Mouse (Mus musculus) stomach, embryonic 14.5 days (tissue): ENCODE data around the gene Myo10. TPM values are rescaled to one million over a fixed set of nuclear protein-coding genes. Genes with fewer than 3 reads are reported as not detected.

Source experiments
- ATAC-seq: fragments of 200-750 bp; cut with Nextera tagmentation; 2 replicates; pipeline ENCODE4 v1.8.0; 2017; ENCODE audit warnings: low read depth, moderate TSS enrichment; ENCODE audit not compliant: insufficient number of reproducible peaks, insufficient read depth, low FRiP score
- H3K27ac ChIP-seq: fragments of 300-500 bp; sonication (generic); 2 replicates; pipeline ENCODE4 v1.5.1; 2014; ENCODE audit warnings: mild to moderate bottlenecking, low read length, moderate library complexity, mixed read lengths
- H3K27me3 ChIP-seq: fragments of 300-500 bp; sonication (generic); 2 replicates; pipeline ENCODE4 v1.6.1; 2014; ENCODE audit warnings: low read length, control low read depth, mixed read lengths; ENCODE audit not compliant: control insufficient read depth, insufficient read depth
- H3K36me3 ChIP-seq: fragments of 300-500 bp; sonication (generic); 2 replicates; pipeline ENCODE4 v1.6.1; 2014; ENCODE audit warnings: mild to moderate bottlenecking, control low read depth, low read length, moderate library complexity, mixed read lengths; ENCODE audit not compliant: control insufficient read depth, insufficient read depth
- H3K4me1 ChIP-seq: fragments of 300-500 bp; sonication (generic); 2 replicates; pipeline ENCODE4 v1.6.1; 2014; ENCODE audit warnings: low read length, control low read depth, mixed read lengths; ENCODE audit not compliant: control insufficient read depth, insufficient read depth
- H3K4me2 ChIP-seq: fragments of 300-500 bp; sonication (generic); replicated peaks from 2 replicates; pipeline ENCODE4 v1.6.1; 2014; ENCODE audit warnings: low read depth, low read length, control low read depth
- H3K4me3 ChIP-seq: fragments of 300-500 bp; sonication (generic); 2 replicates; pipeline ENCODE4 v1.5.1; 2014; ENCODE audit warnings: low read depth, low read length, control low read depth
- H3K9ac ChIP-seq: fragments of 300-500 bp; sonication (generic); replicated peaks from 2 replicates; pipeline ENCODE4 v1.6.1; 2014; ENCODE audit warnings: low read depth, mild to moderate bottlenecking, control low read depth, low read length, moderate library complexity, mixed read lengths
- H3K9me3 ChIP-seq: fragments of 300-500 bp; sonication (generic); 2 replicates; pipeline ENCODE4 v1.6.1; 2016; ENCODE audit warnings: low read depth, low read length, control low read depth; ENCODE audit not compliant: control insufficient read depth
- WGBS: fragments of 180-500 bp; shearing (Covaris S2); extraction: QIAGEN DNeasy Blood & Tissue Kit; methylation state at CpG from one replicate; pipeline ENCODE4 v1.1.7; 2014; 5-methylcytosine and 5-hydroxymethylcytosine counted together
- polyA plus RNA-seq: library from polyadenylated mRNA; unstranded; fragments of >200 nt; fragmentation: Nextera tagmentation; extraction: Ambion mirVana; gene quantifications from 2 replicates; pipeline ENCODE4 v1.2.1, GENCODE M21; 2014

Gene Myo10
- polyA plus RNA-seq, 1 experiment from 2014 or later = 48.0 TPM

DNA sequence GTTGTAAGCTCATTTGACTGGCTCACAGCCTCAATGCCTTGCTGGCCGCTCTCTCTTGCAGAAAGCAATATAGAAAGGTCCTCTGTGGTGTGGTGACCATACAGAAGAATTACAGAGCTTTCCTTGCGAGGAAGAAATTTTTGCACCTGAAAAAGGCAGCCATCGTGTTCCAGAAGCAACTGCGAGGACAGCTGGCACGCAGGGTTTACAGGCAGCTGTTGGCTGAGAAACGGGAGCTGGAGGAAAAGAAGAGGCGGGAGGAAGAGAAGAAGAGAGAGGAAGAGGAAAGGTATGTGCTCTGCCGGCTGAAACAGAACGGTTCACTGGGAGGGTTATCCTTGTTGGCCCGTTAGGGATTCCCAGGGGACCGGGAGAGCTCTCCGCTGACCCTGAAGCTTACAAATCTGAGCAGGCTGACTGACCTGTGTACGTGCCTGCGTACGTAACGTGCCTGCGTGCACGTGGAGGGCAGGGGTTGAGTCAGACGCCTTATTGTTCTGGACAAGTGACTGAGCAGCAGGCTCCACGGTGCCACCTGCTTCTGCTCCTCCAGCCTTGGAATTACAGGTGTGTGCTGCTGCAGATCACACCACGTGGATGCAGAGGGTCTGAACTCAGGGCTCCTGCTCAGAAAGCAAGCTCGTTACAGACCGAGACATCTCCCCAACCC, 157.3 kb downstream of the Myo10 start:
- Histone ChIP-seq H3K9me3 (no peaks in the 10 kb centered on the region), H3K27ac (no peak overlapping the region), H3K9ac (no peak overlapping the region), H3K36me3 (peaks cover 62% of the 10 kb centered on the region), H3K4me2 (no peak overlapping the region), H3K27me3 (no peaks in the 10 kb centered on the region), H3K4me1 (peaks cover 8% of the 10 kb centered on the region), H3K4me3 (no peak overlapping the region)
- ATAC-seq = no peak
- WGBS = 76% methylated on average over 23 of the region's 23 CpGs

DNA sequence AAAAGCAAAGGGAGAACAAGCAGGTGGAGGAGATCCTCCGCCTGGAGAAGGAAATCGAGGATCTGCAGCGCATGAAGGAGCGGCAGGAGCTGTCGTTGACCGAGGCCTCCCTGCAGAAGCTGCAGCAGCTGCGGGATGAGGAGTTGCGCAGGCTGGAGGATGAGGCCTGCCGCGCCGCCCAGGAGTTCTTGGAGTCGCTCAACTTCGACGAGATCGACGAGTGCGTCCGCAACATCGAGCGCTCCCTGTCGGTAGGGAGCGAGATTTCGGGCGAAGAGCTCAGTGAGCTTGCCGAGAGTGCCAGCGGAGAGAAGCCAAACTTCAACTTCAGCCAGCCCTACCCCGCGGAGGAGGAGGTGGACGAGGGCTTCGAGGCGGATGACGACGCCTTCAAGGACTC, 158.7 kb downstream of the Myo10 start:
- no peak for ATAC-seq

GRCm38 (mm10) chr15:25785456-25786390, 163.4 kb downstream of the Myo10 start:
- WGBS = 88% methylated on average over 35 of the region's 35 CpGs
- H3K4me2 ChIP-seq = no peak overlapping the region
- no peaks in the 10 kb centered on the region for H3K27me3 ChIP-seq
- no peaks in the 10 kb centered on the region for H3K4me1 ChIP-seq
- no peaks in the 10 kb centered on the region for H3K9me3 ChIP-seq
- ATAC-seq = no peak
- no peak overlapping the region for H3K4me3 ChIP-seq
- H3K27ac ChIP-seq = no peak overlapping the region
- no peak overlapping the region for H3K9ac ChIP-seq
- H3K36me3 ChIP-seq = peaks cover 77% of the 10 kb centered on the region

More for the DNA sequence above, 158.7 kb downstream of the Myo10 start:
- Histone ChIP-seq H3K27me3 (no peaks in the 10 kb centered on the region), H3K4me2 (no peak overlapping the region), H3K36me3 (peaks cover 71% of the 10 kb centered on the region), H3K9me3 (no peaks in the 10 kb centered on the region), H3K27ac (no peak overlapping the region), H3K4me3 (no peak overlapping the region), H3K4me1 (no peaks in the 10 kb centered on the region), H3K9ac (no peak overlapping the region)
- WGBS = 91% methylated on average over 33 of the region's 33 CpGs

GRCm38 (mm10) chr15:25787406-25787805, 165.1 kb downstream of the Myo10 start:
- H3K4me1 ChIP-seq = no peaks in the 10 kb centered on the region
- no peaks in the 10 kb centered on the region for H3K27me3 ChIP-seq
- no peak for ATAC-seq
- no peak overlapping the region for H3K9ac ChIP-seq
- 75% methylated on average over 9 of the region's 9 CpGs for WGBS
- no peak overlapping the region for H3K4me2 ChIP-seq
- no peak overlapping the region for H3K4me3 ChIP-seq
- no peaks in the 10 kb centered on the region for H3K9me3 ChIP-seq
- H3K27ac ChIP-seq = no peak overlapping the region
- H3K36me3 ChIP-seq = peaks cover 74% of the 10 kb centered on the region

GRCm38 (mm10) chr15:25787965-25788364, 165.6 kb downstream of the Myo10 start:
- no peak for ATAC-seq
- H3K36me3 ChIP-seq = peaks cover 74% of the 10 kb centered on the region
- H3K4me3 ChIP-seq = no peak overlapping the region
- H3K4me2 ChIP-seq = no peak overlapping the region
- no peaks in the 10 kb centered on the region for H3K9me3 ChIP-seq
- 87% methylated on average over 8 of the region's 8 CpGs for WGBS
- H3K27ac ChIP-seq = no peak overlapping the region
- no peaks in the 10 kb centered on the region for H3K4me1 ChIP-seq
- H3K27me3 ChIP-seq = no peaks in the 10 kb centered on the region
- H3K9ac ChIP-seq = no peak overlapping the region

GRCm38 (mm10) chr15:25788565-25788964, 166.2 kb downstream of the Myo10 start:
- Histone ChIP-seq H3K9me3 (no peaks in the 10 kb centered on the region), H3K4me3 (no peak overlapping the region), H3K4me1 (no peaks in the 10 kb centered on the region), H3K27ac (no peak overlapping the region), H3K4me2 (no peak overlapping the region), H3K9ac (no peak overlapping the region), H3K36me3 (peaks cover 71% of the 10 kb centered on the region), H3K27me3 (no peaks in the 10 kb centered on the region)
- no peak for ATAC-seq
- WGBS = 92% methylated on average over 7 of the region's 7 CpGs

DNA sequence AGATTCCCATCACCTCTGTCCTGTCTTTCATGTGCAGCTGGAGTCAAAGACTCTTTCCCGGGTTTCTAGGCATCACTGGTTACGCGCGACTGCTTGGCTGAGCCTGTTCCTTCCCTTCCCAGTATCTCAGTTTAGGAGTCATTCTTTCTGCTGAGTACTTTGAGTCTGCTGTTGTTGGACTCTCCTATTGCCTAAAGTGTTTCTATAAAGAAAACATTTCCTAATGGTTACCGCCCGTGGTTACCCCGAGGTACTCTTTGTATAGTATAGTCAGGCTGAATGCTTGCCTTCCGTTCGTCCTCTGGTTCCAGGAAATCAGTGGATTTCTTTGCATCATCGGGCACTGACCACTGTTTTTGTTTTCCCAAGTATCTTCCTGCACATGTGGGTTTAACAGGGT, 166.9 kb downstream of the Myo10 start:
- no peaks in the 10 kb centered on the region for H3K27me3 ChIP-seq
- 95% methylated on average over 10 of the region's 10 CpGs for WGBS
- no peak overlapping the region for H3K27ac ChIP-seq
- no peak overlapping the region for H3K9ac ChIP-seq
- no peaks in the 10 kb centered on the region for H3K9me3 ChIP-seq
- peaks cover 72% of the 10 kb centered on the region for H3K36me3 ChIP-seq
- H3K4me1 ChIP-seq = no peaks in the 10 kb centered on the region
- H3K4me3 ChIP-seq = no peak overlapping the region
- H3K4me2 ChIP-seq = no peak overlapping the region
- no peak for ATAC-seq

DNA sequence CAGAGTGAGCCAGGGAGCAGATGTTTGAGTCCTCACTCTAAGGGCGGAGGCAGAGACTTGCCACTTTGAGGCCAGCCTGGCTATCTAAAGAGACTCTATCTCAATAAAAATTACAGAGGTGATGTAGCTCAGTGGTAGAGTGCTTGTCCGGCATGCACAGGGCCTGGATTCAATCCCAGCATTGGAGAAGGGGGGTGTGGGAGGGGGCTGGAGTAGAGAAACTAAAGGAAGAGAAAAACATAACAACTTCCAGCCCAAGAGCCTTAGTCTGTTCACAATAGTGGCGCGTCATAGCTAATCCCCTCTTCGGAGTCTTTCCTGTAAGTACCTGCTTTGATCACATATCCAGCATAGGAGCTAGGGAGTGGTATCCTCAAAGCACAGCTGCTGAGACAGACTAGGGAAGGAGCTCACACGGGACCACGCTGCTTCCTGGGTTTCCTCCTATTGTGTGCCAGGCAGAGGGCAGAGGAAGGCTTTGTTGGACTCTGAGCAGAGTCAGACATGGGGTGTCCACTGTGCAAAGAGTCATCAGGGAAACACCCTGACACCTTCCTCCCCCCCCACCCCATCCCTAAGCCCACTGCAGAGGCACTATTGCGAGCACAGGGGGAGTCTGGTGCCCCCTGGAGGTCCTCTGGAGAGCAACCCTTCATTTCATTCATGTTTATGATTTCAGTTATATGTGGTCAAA, 169.5 kb downstream of the Myo10 start:
- no peak overlapping the region for H3K4me3 ChIP-seq
- no peak overlapping the region for H3K4me2 ChIP-seq
- no peak overlapping the region for H3K27ac ChIP-seq
- ATAC-seq = 0 out of 2 replicates have a peak, but pooled peaks have one; percentile 1
- H3K9me3 ChIP-seq = no peaks in the 10 kb centered on the region
- no peaks in the 10 kb centered on the region for H3K27me3 ChIP-seq
- no peaks in the 10 kb centered on the region for H3K4me1 ChIP-seq
- WGBS = 75% methylated on average over 8 of the region's 8 CpGs
- peaks cover 57% of the 10 kb centered on the region for H3K36me3 ChIP-seq
- H3K9ac ChIP-seq = no peak overlapping the region
